Mouse (Mus musculus) effector memory CD4-positive, alpha-beta T cell, adult 7 months (primary cell): ENCODE results near the gene Rpgr. TPM values are rescaled to one million over a fixed set of nuclear protein-coding genes. Genes with fewer than 3 reads are reported as not detected.

Experiments
- polyA plus RNA-seq: library from polyadenylated mRNA; unstranded; fragments of 100-300 nt; shearing (Covaris generic); gene quantifications from one replicate; pipeline ENCODE4 v1.2.1, GENCODE M21; 2017

Rpgr gene
- polyA plus RNA-seq: 2.9 TPM

GRCm38 (mm10) chrX:10216410-10216949 is at the start of gene Rpgr:
Gene Rpgr, minus strand, starts transcription at chrX:10216920.

GRCm38 (mm10) chrX:10251852-10252504 is 35.3 kb upstream of the Rpgr start, which contains the start of gene Otc:
Gene Otc, plus strand, starts transcription at chrX:10252305.

GRCm38 (mm10) chrX:10117065-10117719 is 99.5 kb downstream of the Rpgr start, which contains the start of gene Srpx:
Gene Srpx, minus strand, starts transcription at chrX:10117709.

Other genes with a start within 250 kb of the Rpgr start
- gene Srpx, start 99.2 kb downstream of the Rpgr start, polyA plus RNA-seq: not detected
- not detected for gene Otc, start 35.4 kb upstream of the Rpgr start, polyA plus RNA-seq